ENCODE assay signal across 25 mouse cellular contexts in the genomic region with DNA sequence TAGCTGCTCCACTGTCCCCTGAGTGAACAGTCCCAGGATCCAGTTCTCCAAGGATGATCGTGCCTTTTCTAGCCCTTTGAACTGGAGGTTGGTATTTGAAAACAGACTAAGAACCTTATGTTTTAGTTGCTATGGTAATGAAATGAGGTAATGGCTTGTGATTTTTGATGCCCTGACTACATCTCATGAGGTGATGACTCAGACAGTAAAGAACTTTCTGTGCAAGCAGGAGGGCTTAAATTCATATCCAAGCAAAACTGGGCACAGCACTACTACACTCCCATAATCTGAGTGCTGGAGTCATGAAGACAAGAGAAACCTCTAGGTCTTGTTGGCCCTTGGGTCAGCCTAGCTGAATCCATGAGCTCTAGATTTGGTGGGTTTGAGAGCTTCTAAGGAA.
"Had no signal": no experiment of that assay in that cellular context is flagged by ENCODE, and none has a peak within 500 bp of the region (broad histone marks: within the 10 kb centered on the region; RNA-seq: fewer than 3 reads in every experiment).

No protein-coding gene starts in this region.

- H3K9ac ChIP-seq: heart, embryonic 13.5 days; heart, embryonic 15.5 days; hindbrain, embryonic 13.5 days; hindbrain, embryonic 15.5 days; kidney, embryonic 15.5 days; limb, embryonic 12.5 days; liver, embryonic 12.5 days; liver, embryonic 14.5 days had no signal

- H3K27me3 ChIP-seq: heart, embryonic 13.5 days; heart, embryonic 15.5 days; hindbrain, embryonic 13.5 days; hindbrain, embryonic 15.5 days; kidney, embryonic 15.5 days; limb, embryonic 12.5 days; liver, embryonic 12.5 days had no signal

- H3K27ac ChIP-seq: heart, adult 2 months; heart, embryonic 13.5 days; heart, embryonic 15.5 days; hindbrain, embryonic 13.5 days; hindbrain, embryonic 15.5 days; hindbrain, postnatal 0 days; kidney, embryonic 15.5 days; kidney, postnatal 0 days; left cerebral cortex, adult 2 months; limb, embryonic 10.5 days; limb, embryonic 12.5 days; liver, embryonic 12.5 days; liver, embryonic 14.5 days had no signal

- H3K4me2 ChIP-seq: heart, embryonic 11.5 days; heart, embryonic 13.5 days; heart, embryonic 15.5 days; hindbrain, embryonic 13.5 days; hindbrain, embryonic 15.5 days; kidney, embryonic 15.5 days; limb, embryonic 12.5 days; liver, embryonic 12.5 days had no signal

- H3K4me1 ChIP-seq: heart, embryonic 13.5 days; heart, embryonic 15.5 days; hindbrain, embryonic 15.5 days; kidney, embryonic 15.5 days; limb, embryonic 10.5 days; limb, embryonic 12.5 days; liver, embryonic 12.5 days had no signal

- H3K36me3 ChIP-seq: heart, embryonic 13.5 days; heart, embryonic 15.5 days; hindbrain, embryonic 13.5 days; hindbrain, embryonic 15.5 days; kidney, embryonic 15.5 days; limb, embryonic 10.5 days; limb, embryonic 12.5 days; liver, embryonic 12.5 days had no signal

- H3K9me3 ChIP-seq: heart, embryonic 15.5 days; hindbrain, embryonic 13.5 days; hindbrain, embryonic 15.5 days; limb, embryonic 10.5 days had no signal

- ATAC-seq: hindbrain, postnatal 0 days; intestine, embryonic 16.5 days; liver, embryonic 12.5 days had no signal

- DNase-seq: gastrocnemius, postnatal 14 days; gastrocnemius, postnatal 36 days; heart, adult 2 months; heart, postnatal 14 days; heart, postnatal 36 days; kidney, adult 11 months; kidney, adult 2 months; kidney, adult 9 months; kidney, postnatal 14 days; kidney, postnatal 36 days; layer of hippocampus, adult 9-11 months had no signal

- H3K4me3 ChIP-seq: heart, adult 2 months; heart, embryonic 13.5 days; heart, embryonic 15.5 days; hindbrain, embryonic 13.5 days; hindbrain, embryonic 15.5 days; kidney, embryonic 15.5 days; left cerebral cortex, adult 2 months; limb, embryonic 10.5 days; limb, embryonic 12.5 days; liver, embryonic 12.5 days had no signal
